Comparison of ENCODE assay signal across 11 mouse cellular contexts in the genomic region with DNA sequence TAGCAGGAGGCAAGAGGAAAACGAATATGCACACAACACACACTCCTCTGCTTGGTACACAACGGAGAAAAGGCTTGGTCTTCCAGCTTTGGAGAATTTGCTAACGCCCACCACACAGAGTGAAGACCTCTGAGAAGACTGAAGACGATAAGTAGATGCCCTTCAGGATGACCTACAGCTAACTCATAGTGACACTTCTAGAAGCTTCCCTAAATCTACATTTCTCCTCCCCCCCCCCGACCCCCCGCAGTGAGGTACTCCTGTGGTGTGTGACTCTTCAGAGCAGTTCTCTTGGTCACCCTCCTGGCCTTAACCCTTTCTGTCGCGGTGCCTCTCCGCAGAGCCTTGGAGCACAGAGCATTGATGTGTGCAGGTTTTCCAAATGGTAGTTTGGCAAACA. TPM values are rescaled to one million over a fixed set of nuclear protein-coding genes. Genes with fewer than 3 reads are reported as not detected.
DNase-seq lines count a peak whose midpoint lies in the region; ATAC-seq and TF ChIP-seq lines count a peak whose summit lies in the region.
"Had no signal": no experiment of that assay in that cellular context is flagged by ENCODE, and none has a peak within 500 bp of the region (broad histone marks: within the 10 kb centered on the region; RNA-seq: fewer than 3 reads in every experiment).

No protein-coding gene starts in this region.

- TF ChIP-seq POLR2A in cerebellum, adult 2 months (IDR thresholded peaks at IDR 0.05; ENCODE audit: borderline replicate concordance, insufficient read depth, low read length), result no peak

- H3K4me2 ChIP-seq in heart, postnatal 0 days (ENCODE audit: low read depth, low read length), result peak overlapping the region; percentile 99
- H3K4me2 ChIP-seq in embryonic facial prominence, embryonic 11.5 days (ENCODE audit: low read depth, low read length), result peak overlapping the region; percentile 98
- peak overlapping the region; percentile 99 for H3K4me2 ChIP-seq in hindbrain, postnatal 0 days (ENCODE audit: low read depth, low read length)
- H3K4me2 ChIP-seq in midbrain, embryonic 16.5 days (ENCODE audit: low read length), result peak overlapping the region; percentile 100

- ATAC-seq in heart, postnatal 0 days (ENCODE audit: insufficient read depth, low read depth), result no peak
- ATAC-seq in embryonic facial prominence, embryonic 11.5 days (replicated peaks; ENCODE audit: insufficient number of reproducible peaks, low FRiP score, low TSS enrichment, low read depth), result peak; percentile 54; the same call in 1 of the 2 replicates
- ATAC-seq in hindbrain, postnatal 0 days, result peak; percentile 22; the same call in 1 of the 2 replicates
- no peak for ATAC-seq in midbrain, embryonic 16.5 days

- no peak overlapping the region for H3K27ac ChIP-seq in heart, postnatal 0 days (ENCODE audit: low read depth)
- H3K27ac ChIP-seq in embryonic facial prominence, embryonic 11.5 days (replicated peaks; ENCODE audit: low read depth, low read length), result no peak overlapping the region
- H3K27ac ChIP-seq in hindbrain, postnatal 0 days, result no peak overlapping the region
- H3K27ac ChIP-seq in midbrain, embryonic 16.5 days (ENCODE audit: low read length), result no peak overlapping the region
- H3K27ac ChIP-seq in cerebellum, adult 2 months (ENCODE audit: insufficient read depth, low read length), result no peak overlapping the region

- H3K36me3 ChIP-seq in heart, postnatal 0 days (replicated peaks; ENCODE audit: control insufficient read depth, insufficient read depth, low read length), result no peaks in the 10 kb centered on the region
- no peaks in the 10 kb centered on the region for H3K36me3 ChIP-seq in embryonic facial prominence, embryonic 11.5 days (replicated peaks; ENCODE audit: control insufficient read depth, insufficient read depth, low read depth, low read length)
- H3K36me3 ChIP-seq in hindbrain, postnatal 0 days (ENCODE audit: insufficient read depth, low read length), result no peaks in the 10 kb centered on the region
- no peaks in the 10 kb centered on the region for H3K36me3 ChIP-seq in midbrain, embryonic 16.5 days (ENCODE audit: control insufficient read depth, insufficient read depth, low read length)
- H3K36me3 ChIP-seq: G1E had no signal

- H3K9ac ChIP-seq in heart, postnatal 0 days (replicated peaks; ENCODE audit: low read depth, low read length), result peak overlapping the region; percentile 72; the same call in 1 of the 2 replicates
- H3K9ac ChIP-seq in embryonic facial prominence, embryonic 11.5 days (replicated peaks; ENCODE audit: low read length), result no peak overlapping the region
- no peak overlapping the region for H3K9ac ChIP-seq in hindbrain, postnatal 0 days (replicated peaks; ENCODE audit: low read length)
- no peak overlapping the region for H3K9ac ChIP-seq in midbrain, embryonic 16.5 days (ENCODE audit: low read depth, low read length)

- H3K27me3 ChIP-seq in heart, postnatal 0 days (ENCODE audit: control insufficient read depth, insufficient read depth, low read length), result peaks cover 29% of the 10 kb centered on the region
- peaks cover 13% of the 10 kb centered on the region for H3K27me3 ChIP-seq in embryonic facial prominence, embryonic 11.5 days (ENCODE audit: control insufficient read depth, insufficient read depth, low read length)
- H3K27me3 ChIP-seq in hindbrain, postnatal 0 days (ENCODE audit: insufficient read depth, low read length), result no peaks in the 10 kb centered on the region
- H3K27me3 ChIP-seq in midbrain, embryonic 16.5 days (ENCODE audit: control insufficient read depth, insufficient read depth, low read depth, low read length), result peaks cover 26% of the 10 kb centered on the region
- H3K27me3 ChIP-seq in cerebellum, adult 2 months (ENCODE audit: control insufficient read depth, insufficient read depth, low read length), result peaks cover 4% of the 10 kb centered on the region; the same call in 1 of the 2 replicates

- 36% methylated on average over 9 of the region's 9 CpGs for WGBS in heart, postnatal 0 days
- WGBS in embryonic facial prominence, embryonic 11.5 days, result 31% methylated on average over 9 of the region's 9 CpGs
- 35% methylated on average over 9 of the region's 9 CpGs for WGBS in hindbrain, postnatal 0 days
- WGBS in midbrain, embryonic 16.5 days, result 32% methylated on average over 9 of the region's 9 CpGs
- 40% methylated on average over 9 of the region's 9 CpGs for WGBS in cerebellum, adult 2 months

- TF ChIP-seq CTCF in heart, postnatal 0 days (IDR thresholded peaks at IDR 0.05; ENCODE audit: low read depth), result no peak
- no peak for TF ChIP-seq CTCF in hindbrain, postnatal 0 days (IDR thresholded peaks at IDR 0.05; ENCODE audit: low read depth)
- TF ChIP-seq CTCF in cerebellum, adult 2 months (IDR thresholded peaks at IDR 0.05; ENCODE audit: borderline replicate concordance, insufficient read depth, low read depth, low read length), result no peak

- no peaks in the 10 kb centered on the region for H3K9me3 ChIP-seq in heart, postnatal 0 days (replicated peaks; ENCODE audit: control insufficient read depth, low read length)
- H3K9me3 ChIP-seq in embryonic facial prominence, embryonic 11.5 days (replicated peaks; ENCODE audit: control insufficient read depth, low read length), result no peaks in the 10 kb centered on the region
- H3K9me3 ChIP-seq in hindbrain, postnatal 0 days (ENCODE audit: low read length), result no peaks in the 10 kb centered on the region
- no peaks in the 10 kb centered on the region for H3K9me3 ChIP-seq in midbrain, embryonic 16.5 days (replicated peaks; ENCODE audit: control insufficient read depth, low read length, poor library complexity, severe bottlenecking)

- no peak for TF ChIP-seq EP300 in heart, postnatal 0 days (IDR thresholded peaks at IDR 0.05; ENCODE audit: low read depth)

- no peak for DNase-seq in heart, postnatal 0 days (ENCODE audit: low spot score)
- no peak for DNase-seq in heart, adult 9 months (ENCODE audit: low spot score in 2 of 2)
- no peak for DNase-seq in embryonic facial prominence, embryonic 11.5 days (ENCODE audit: low spot score)
- no peak for DNase-seq in hindbrain, postnatal 0 days (ENCODE audit: low spot score)
- DNase-seq in cerebellum, adult 2 months, result no peak
- no peak for DNase-seq in adrenal gland, postnatal 14 days
- DNase-seq in right cerebral cortex, postnatal 10 days (ENCODE audit: low spot score in 2 of 2), result no peak
- DNase-seq: cerebellum, adult 11-12 months; kidney, adult 8-10 months had no signal

- H3K4me3 ChIP-seq in heart, postnatal 0 days (ENCODE audit: low read depth, low read length), result peak overlapping the region; percentile 73; the same call in 1 of the 2 replicates
- no peak overlapping the region for H3K4me3 ChIP-seq in embryonic facial prominence, embryonic 11.5 days (ENCODE audit: low read depth, low read length)
- no peak overlapping the region for H3K4me3 ChIP-seq in hindbrain, postnatal 0 days (ENCODE audit: low read length)
- no peak overlapping the region for H3K4me3 ChIP-seq in midbrain, embryonic 16.5 days (ENCODE audit: low read depth, low read length)
- H3K4me3 ChIP-seq in cerebellum, adult 2 months (replicated peaks; ENCODE audit: insufficient read depth, low read depth, low read length), result no peak overlapping the region

- H3K4me1 ChIP-seq in heart, postnatal 0 days (ENCODE audit: control insufficient read depth, insufficient read depth), result 0 out of 2 replicates have a peak, but pooled peaks cover 6% of the 10 kb centered on the region
- H3K4me1 ChIP-seq in embryonic facial prominence, embryonic 11.5 days (ENCODE audit: control insufficient read depth, insufficient read depth, low read length), result no peaks in the 10 kb centered on the region
- 0 out of 2 replicates have a peak, but pooled peaks cover 3% of the 10 kb centered on the region for H3K4me1 ChIP-seq in hindbrain, postnatal 0 days (ENCODE audit: insufficient read depth, low read length)
- peaks cover 11% of the 10 kb centered on the region for H3K4me1 ChIP-seq in midbrain, embryonic 16.5 days (ENCODE audit: control insufficient read depth, insufficient read depth, low read length)
- 0 out of 2 replicates have a peak, but pooled peaks cover 4% of the 10 kb centered on the region for H3K4me1 ChIP-seq in cerebellum, adult 2 months (ENCODE audit: control insufficient read depth, insufficient read depth, low read length)

RNA-seq across cellular contexts. Expression of gene Fgf2, which starts 0.5 kb away (rescaled TPM):
- 2.2 and 3.4 TPM in 2 replicates for total RNA-seq in heart, postnatal 0 days (2014; rRNA removed; ENCODE audit: low replicate concordance)
- polyA plus RNA-seq in heart, postnatal 0 days (2015; fragmentation: Nextera tagmentation; extraction: Ambion mirVana), result 0.86 and 1.1 TPM in 2 replicates
- polyA plus RNA-seq in embryonic facial prominence, embryonic 11.5 days (2014; fragmentation: Nextera tagmentation; extraction: Ambion mirVana), result 1.3 and 1.6 TPM in 2 replicates
- 2.9 and 3.7 TPM in 2 replicates for total RNA-seq in hindbrain, postnatal 0 days (2014; rRNA removed)
- 0.95 and 1.1 TPM in 2 replicates for polyA plus RNA-seq in hindbrain, postnatal 0 days (2015; fragmentation: Nextera tagmentation; extraction: Ambion mirVana)
- 0.44 and 0.55 TPM in 2 replicates for polyA plus RNA-seq in midbrain, embryonic 16.5 days (2015; fragmentation: Nextera tagmentation; extraction: Ambion mirVana)
- 1.8 and 2.3 TPM in 2 replicates for polyA plus RNA-seq in cerebellum, adult 2 months (2012; rRNA removed)
- total RNA-seq in adrenal gland, postnatal 14 days (2021), result 2.9 and 3.4 TPM in 2 replicates

RNA-seq across cellular contexts. Expression of gene Cetn4, which starts 35.2 kb away (rescaled TPM):
- total RNA-seq in heart, postnatal 0 days (2014; rRNA removed; ENCODE audit: low replicate concordance), result 0.04 TPM in 1 of 2 replicates, not detected in the other
- polyA plus RNA-seq in heart, postnatal 0 days (2015; fragmentation: Nextera tagmentation; extraction: Ambion mirVana), result 1.2 and 1.5 TPM in 2 replicates
- 1.8 and 2.2 TPM in 2 replicates for polyA plus RNA-seq in embryonic facial prominence, embryonic 11.5 days (2014; fragmentation: Nextera tagmentation; extraction: Ambion mirVana)
- total RNA-seq in hindbrain, postnatal 0 days (2014; rRNA removed), result 1.3 and 4.4 TPM in 2 replicates
- polyA plus RNA-seq in hindbrain, postnatal 0 days (2015; fragmentation: Nextera tagmentation; extraction: Ambion mirVana), result 3.3 and 4.6 TPM in 2 replicates
- polyA plus RNA-seq in midbrain, embryonic 16.5 days (2015; fragmentation: Nextera tagmentation; extraction: Ambion mirVana), result 2.3 and 4.0 TPM in 2 replicates
- polyA plus RNA-seq in cerebellum, adult 2 months (2012; rRNA removed), result 7.7 and 8.1 TPM in 2 replicates
- 2.9 and 3.0 TPM in 2 replicates for total RNA-seq in adrenal gland, postnatal 14 days (2021)

RNA-seq across cellular contexts. Expression of gene Bbs12, which starts 35.3 kb away (rescaled TPM):
- 0.73 and 4.9 TPM in 2 replicates for total RNA-seq in heart, postnatal 0 days (2014; rRNA removed; ENCODE audit: low replicate concordance)
- 3.1 TPM in 2 replicates for polyA plus RNA-seq in heart, postnatal 0 days (2015; fragmentation: Nextera tagmentation; extraction: Ambion mirVana)
- polyA plus RNA-seq in embryonic facial prominence, embryonic 11.5 days (2014; fragmentation: Nextera tagmentation; extraction: Ambion mirVana), result 10.7 and 11.6 TPM in 2 replicates
- total RNA-seq in hindbrain, postnatal 0 days (2014; rRNA removed), result 3.9 and 4.1 TPM in 2 replicates
- polyA plus RNA-seq in hindbrain, postnatal 0 days (2015; fragmentation: Nextera tagmentation; extraction: Ambion mirVana), result 3.9 and 4.2 TPM in 2 replicates
- 4.1 and 4.8 TPM in 2 replicates for polyA plus RNA-seq in midbrain, embryonic 16.5 days (2015; fragmentation: Nextera tagmentation; extraction: Ambion mirVana)
- polyA plus RNA-seq in cerebellum, adult 2 months (2012; rRNA removed), result 1.4 and 1.9 TPM in 2 replicates
- 3.4 and 4.0 TPM in 2 replicates for total RNA-seq in adrenal gland, postnatal 14 days (2021)

Comparison
In these comparisons a context has a peak if more than half of its experiments do, and no peak if none do; other contexts are left out.
1. ATAC-seq: peak in embryonic facial prominence, embryonic 11.5 days (single experiment) and hindbrain, postnatal 0 days (single experiment); none in heart, postnatal 0 days (single experiment) and midbrain, embryonic 16.5 days (single experiment).
2. Peak in every context shown above with its lines, with median percentiles within 50 percentile points of each other: H3K4me2 ChIP-seq.